Mouse (Mus musculus): Measurements from ENCODE around the gene Lta. TPM values are rescaled to one million over a fixed set of nuclear protein-coding genes. Genes with fewer than 3 reads are reported as not detected.
"Not testable (repeated sequence)": the region's sequence is repeated elsewhere in the genome, so short reads cannot be mapped to it uniquely, and the experiment has no call there.

Gene Lta
- polyA plus RNA-seq, 1 experiment = 1.1 TPM

- TF ChIP-seq POLR2A (IDR thresholded peaks at IDR 0.05; ENCODE audit: low read depth, low read length) (no peak), CTCF (conservative IDR thresholded peaks at IDR 0.05; ENCODE audit: insufficient read depth, insufficient read length, low read depth, low read length) (no peak)
- no peak for DNase-seq
- Histone ChIP-seq H3K36me3 (ENCODE audit: control insufficient read depth, insufficient read depth, low read length) (no peaks in the 10 kb centered on the region), H3K4me3 (ENCODE audit: insufficient read depth, low read depth, low read length) (no peak overlapping the region), H3K27ac (ENCODE audit: insufficient read depth, low read depth, low read length) (no peak overlapping the region), H3K4me1 (ENCODE audit: control insufficient read depth, insufficient read depth, low read length) (peaks cover 8% of the 10 kb centered on the region; the same call in 1 of the 2 replicates), H3K27me3 (replicated peaks; ENCODE audit: control insufficient read depth, insufficient read depth, low read length) (no peaks in the 10 kb centered on the region)
- 76% methylated on average over 9 of the region's 9 CpGs for WGBS
Measured at GRCm38 (mm10) chr17:35236996-35237395, 31.8 kb upstream of the Lta start.

DNA sequence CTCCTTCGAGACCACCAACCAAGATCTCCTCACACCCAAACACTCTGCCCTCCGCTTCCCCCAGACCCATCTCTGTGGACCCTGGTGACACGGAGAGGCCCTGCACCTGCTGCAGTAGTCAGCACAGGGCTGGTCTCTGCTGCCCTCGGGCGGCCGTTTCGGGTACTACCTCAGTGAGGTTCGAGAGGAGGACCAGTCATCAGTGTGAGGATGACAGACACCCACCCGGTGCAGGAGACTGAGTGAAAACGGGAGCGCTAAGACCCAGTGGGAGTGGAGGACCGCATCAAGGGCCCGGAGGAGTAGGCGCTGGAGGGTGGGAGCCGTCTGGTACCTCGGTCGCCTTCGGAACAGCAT lies 31.2 kb upstream of the Lta start:
- peak; percentile 97 for DNase-seq
- H3K4me1 ChIP-seq (ENCODE audit: control insufficient read depth, insufficient read depth, low read length) = peaks cover 8% of the 10 kb centered on the region; the same call in 1 of the 2 replicates
- H3K27ac ChIP-seq (ENCODE audit: insufficient read depth, low read depth, low read length) = peak overlapping the region; percentile 92
- H3K4me3 ChIP-seq (ENCODE audit: insufficient read depth, low read depth, low read length) = peak overlapping the region; percentile 69
- no peaks in the 10 kb centered on the region for H3K36me3 ChIP-seq (ENCODE audit: control insufficient read depth, insufficient read depth, low read length)
- WGBS = under 1% methylated on average over 18 of the region's 18 CpGs
- TF ChIP-seq POLR2A (IDR thresholded peaks at IDR 0.05; ENCODE audit: low read depth, low read length) (no peak), CTCF (conservative IDR thresholded peaks at IDR 0.05; ENCODE audit: insufficient read depth, insufficient read length, low read depth, low read length) (peak; percentile 94)
- H3K27me3 ChIP-seq (replicated peaks; ENCODE audit: control insufficient read depth, insufficient read depth, low read length) = no peaks in the 10 kb centered on the region

DNA sequence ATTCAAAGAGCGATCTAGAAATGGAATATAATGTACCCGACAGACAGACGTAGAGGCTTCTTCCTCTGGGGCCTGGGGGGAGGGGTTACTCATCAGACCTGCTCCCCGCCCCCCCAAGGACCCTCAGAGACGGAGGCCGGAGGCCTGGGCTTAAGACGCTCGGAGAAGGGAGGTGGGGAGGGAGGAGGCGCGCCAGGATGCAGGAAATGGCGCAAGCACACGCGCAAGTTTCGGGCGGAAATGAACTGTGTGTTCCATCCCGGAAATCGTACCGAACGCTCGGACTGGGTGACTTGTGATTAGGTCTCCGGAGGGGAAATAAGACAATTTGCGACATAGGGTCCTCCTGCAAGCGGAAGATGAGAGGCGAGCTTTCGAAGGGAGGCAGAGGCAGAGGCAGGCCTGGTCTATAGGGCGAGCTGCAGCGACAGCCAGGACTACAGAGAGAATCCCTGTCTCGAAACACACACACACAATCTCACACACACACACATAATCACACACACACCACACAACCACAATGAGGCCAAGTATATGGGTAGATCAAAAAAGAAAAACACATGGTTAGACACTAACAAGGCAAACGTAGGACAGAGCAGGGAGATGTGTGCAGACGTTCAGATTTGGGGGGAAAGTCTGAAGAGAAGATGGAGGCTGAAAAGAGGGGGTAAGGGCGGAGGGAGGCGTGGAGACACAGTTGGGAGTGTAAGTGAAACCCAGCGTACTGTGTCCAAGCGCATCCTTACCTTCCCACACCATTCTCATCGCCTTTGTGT lies 30.7 kb upstream of the Lta start, which contains the start of gene Nfkbil1:
Gene Nfkbil1, minus strand, starts transcription at position 179 of the 776 bp plus-strand sequence.
- Histone ChIP-seq H3K4me1 (ENCODE audit: control insufficient read depth, insufficient read depth, low read length) (peaks cover 8% of the 10 kb centered on the region; the same call in 1 of the 2 replicates), H3K27ac (ENCODE audit: insufficient read depth, low read depth, low read length) (peak within 1 kb of the TSS; percentile 92), H3K27me3 (replicated peaks; ENCODE audit: control insufficient read depth, insufficient read depth, low read length) (no peaks in the 10 kb centered on the region), H3K4me3 (ENCODE audit: insufficient read depth, low read depth, low read length) (peak within 1 kb of the TSS; percentile 69), H3K36me3 (ENCODE audit: control insufficient read depth, insufficient read depth, low read length) (no peaks in the 10 kb centered on the region)
- peak; percentile 96 for DNase-seq
- WGBS = under 1% methylated on average over 35 of the region's 35 CpGs
- TF ChIP-seq CTCF (conservative IDR thresholded peaks at IDR 0.05; ENCODE audit: insufficient read depth, insufficient read length, low read depth, low read length) (0 out of 2 replicates have a peak, but pooled peaks have one; percentile 0), POLR2A (IDR thresholded peaks at IDR 0.05; ENCODE audit: low read depth, low read length) (peak; percentile 36)

GRCm38 (mm10) chr17:35234903-35235302 lies 29.8 kb upstream of the Lta start:
- WGBS = 1% methylated on average over 31 of the region's 31 CpGs
- Histone ChIP-seq H3K36me3 (ENCODE audit: control insufficient read depth, insufficient read depth, low read length) (no peaks in the 10 kb centered on the region), H3K4me3 (ENCODE audit: insufficient read depth, low read depth, low read length) (peak overlapping the region; percentile 69), H3K27ac (ENCODE audit: insufficient read depth, low read depth, low read length) (peak overlapping the region; percentile 88), H3K4me1 (ENCODE audit: control insufficient read depth, insufficient read depth, low read length) (peaks cover 4% of the 10 kb centered on the region; the same call in 1 of the 2 replicates), H3K27me3 (replicated peaks; ENCODE audit: control insufficient read depth, insufficient read depth, low read length) (no peaks in the 10 kb centered on the region)
- no peak for DNase-seq
- TF ChIP-seq CTCF (conservative IDR thresholded peaks at IDR 0.05; ENCODE audit: insufficient read depth, insufficient read length, low read depth, low read length) (no peak), POLR2A (IDR thresholded peaks at IDR 0.05; ENCODE audit: low read depth, low read length) (peak; percentile 11)

DNA sequence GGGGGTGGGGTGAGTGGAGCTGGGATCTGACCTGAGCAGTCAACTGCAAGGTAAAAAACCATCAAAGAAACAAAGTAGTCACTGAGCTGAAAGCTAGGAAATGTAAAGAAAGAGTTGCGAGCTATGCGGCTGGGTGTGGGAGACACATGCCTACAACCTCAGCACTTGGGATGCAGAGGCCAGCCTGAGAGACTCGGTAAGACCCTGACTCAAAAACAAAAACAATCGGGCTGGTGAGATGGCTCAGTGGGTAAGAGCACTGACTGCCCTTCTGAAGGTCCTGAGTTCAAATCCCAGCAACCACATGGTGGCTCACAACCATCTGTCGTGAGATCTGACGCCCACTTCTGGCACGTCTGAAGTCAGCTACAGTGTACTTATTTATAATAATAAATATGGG lies 28.9 kb upstream of the Lta start:
- not testable (repeated sequence) for H3K27ac ChIP-seq (ENCODE audit: insufficient read depth, low read depth, low read length); H3K4me3 ChIP-seq (ENCODE audit: insufficient read depth, low read depth, low read length)

GRCm38 (mm10) chr17:35233114-35233980 lies 28.2 kb upstream of the Lta start, which contains the start of gene Atp6v1g2:
Gene Atp6v1g2, plus strand, starts transcription at chr17:35233660.
- Histone ChIP-seq H3K4me3 (ENCODE audit: insufficient read depth, low read depth, low read length) (no peak within 1 kb of the TSS), H3K27ac (ENCODE audit: insufficient read depth, low read depth, low read length) (peak within 1 kb of the TSS; percentile 47), H3K36me3 (ENCODE audit: control insufficient read depth, insufficient read depth, low read length) (no peaks in the 10 kb centered on the region), H3K4me1 (ENCODE audit: control insufficient read depth, insufficient read depth, low read length) (peaks cover 4% of the 10 kb centered on the region; the same call in 1 of the 2 replicates), H3K27me3 (replicated peaks; ENCODE audit: control insufficient read depth, insufficient read depth, low read length) (no peaks in the 10 kb centered on the region)
- DNase-seq = peak; percentile 59
- TF ChIP-seq POLR2A (IDR thresholded peaks at IDR 0.05; ENCODE audit: low read depth, low read length) (no peak), CTCF (conservative IDR thresholded peaks at IDR 0.05; ENCODE audit: insufficient read depth, insufficient read length, low read depth, low read length) (no peak)
- WGBS = 41% methylated on average over 18 of the region's 18 CpGs

More for the DNA sequence above, 28.9 kb upstream of the Lta start:
- WGBS = 75% methylated on average over 7 of the region's 7 CpGs
- DNase-seq; H3K27me3 ChIP-seq (replicated peaks; ENCODE audit: control insufficient read depth, insufficient read depth, low read length); H3K4me1 ChIP-seq (ENCODE audit: control insufficient read depth, insufficient read depth, low read length); H3K36me3 ChIP-seq (ENCODE audit: control insufficient read depth, insufficient read depth, low read length): not testable (repeated sequence)

- Histone ChIP-seq H3K4me1 (ENCODE audit: control insufficient read depth, insufficient read depth, low read length) (peaks cover 4% of the 10 kb centered on the region; the same call in 1 of the 2 replicates), H3K4me3 (ENCODE audit: insufficient read depth, low read depth, low read length) (no peak overlapping the region), H3K27ac (ENCODE audit: insufficient read depth, low read depth, low read length) (peak overlapping the region; percentile 47; the same call in 1 of the 2 replicates), H3K36me3 (ENCODE audit: control insufficient read depth, insufficient read depth, low read length) (no peaks in the 10 kb centered on the region), H3K27me3 (replicated peaks; ENCODE audit: control insufficient read depth, insufficient read depth, low read length) (no peaks in the 10 kb centered on the region)
- DNase-seq = no peak
- TF ChIP-seq POLR2A (IDR thresholded peaks at IDR 0.05; ENCODE audit: low read depth, low read length) = no peak
- WGBS = 60% methylated on average over 5 of the region's 5 CpGs
Measured at GRCm38 (mm10) chr17:35232659-35233058, 27.5 kb upstream of the Lta start.

Data from kidney, adult 2 months (tissue).